Mouse (Mus musculus): ENCODE measurements around the gene Gm10961. TPM values are rescaled to one million over a fixed set of nuclear protein-coding genes. Genes with fewer than 3 reads are reported as not detected.

Gene Gm10961
- total and polyA plus RNA-seq, 2 experiments: not detected

- H3K79me2 ChIP-seq (ENCODE audit: control insufficient read depth, insufficient read depth, low read length): no peaks in the 10 kb centered on the region
- no peak overlapping the region for H3K9ac ChIP-seq (ENCODE audit: low read depth, low read length)
- peaks cover 31% of the 10 kb centered on the region for H3K27me3 ChIP-seq (ENCODE audit: control insufficient read depth, insufficient read depth, low read length)
- TF ChIP-seq POLR2A (IDR thresholded peaks at IDR 0.05; ENCODE audit: extremely low read depth, insufficient read depth, low read length) (no peak), CTCF (IDR thresholded peaks at IDR 0.05; ENCODE audit: low read depth, low read length) (no peak)
- no peak for DNase-seq (ENCODE audit: extremely low read depth, low read depth, low spot score)
- 3% methylated on average over 26 of the region's 26 CpGs for WGBS
- no peak overlapping the region for H3K4me3 ChIP-seq (ENCODE audit: insufficient read depth, low read depth, low read length)
- no peaks in the 10 kb centered on the region; the same call in 1 of the 2 replicates for H3K4me1 ChIP-seq (ENCODE audit: control insufficient read depth, insufficient read depth, low read length)
- H3K27ac ChIP-seq (replicated peaks; ENCODE audit: insufficient read depth, low read depth, low read length): no peak overlapping the region
- no peaks in the 10 kb centered on the region for H3K36me3 ChIP-seq (ENCODE audit: control insufficient read depth, insufficient read depth, low read length)
Observed at GRCm38 (mm10) chr3:107596559-107596958, 34.6 kb upstream of the Gm10961 start.

DNA sequence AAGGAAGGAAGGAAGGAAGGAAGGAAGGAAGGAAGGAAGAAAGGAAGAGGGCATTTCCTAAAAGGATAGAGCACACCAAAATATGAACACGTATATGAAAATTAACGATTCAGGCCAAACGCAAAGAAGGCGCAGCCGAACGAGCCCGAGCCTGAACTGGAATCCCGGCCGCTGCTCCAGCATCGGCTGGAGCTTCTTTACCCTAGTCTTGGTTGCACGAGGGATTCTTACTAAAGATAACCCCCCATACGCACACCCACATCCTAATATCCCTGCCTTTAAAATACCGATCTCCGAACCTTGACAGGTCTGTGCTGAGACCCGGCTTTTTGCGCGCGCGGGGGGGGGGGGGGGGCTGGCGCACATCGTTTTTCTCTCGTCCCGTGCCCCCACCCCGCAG is 34.0 kb upstream of the Gm10961 start:
- WGBS: 8% methylated on average over 24 of the region's 24 CpGs
- Histone ChIP-seq H3K36me3 (ENCODE audit: control insufficient read depth, insufficient read depth, low read length) (no peaks in the 10 kb centered on the region), H3K27ac (replicated peaks; ENCODE audit: insufficient read depth, low read depth, low read length) (no peak overlapping the region), H3K4me1 (ENCODE audit: control insufficient read depth, insufficient read depth, low read length) (no peaks in the 10 kb centered on the region; the same call in 1 of the 2 replicates), H3K9ac (ENCODE audit: low read depth, low read length) (no peak overlapping the region), H3K79me2 (ENCODE audit: control insufficient read depth, insufficient read depth, low read length) (no peaks in the 10 kb centered on the region), H3K27me3 (ENCODE audit: control insufficient read depth, insufficient read depth, low read length) (peaks cover 31% of the 10 kb centered on the region), H3K4me3 (ENCODE audit: insufficient read depth, low read depth, low read length) (no peak overlapping the region)
- TF ChIP-seq CTCF (IDR thresholded peaks at IDR 0.05; ENCODE audit: low read depth, low read length) (no peak), POLR2A (IDR thresholded peaks at IDR 0.05; ENCODE audit: extremely low read depth, insufficient read depth, low read length) (no peak)
- DNase-seq (ENCODE audit: extremely low read depth, low read depth, low spot score): no peak

GRCm38 (mm10) chr3:107597586-107598389 is 33.3 kb upstream of the Gm10961 start:
- Histone ChIP-seq H3K79me2 (ENCODE audit: control insufficient read depth, insufficient read depth, low read length) (no peaks in the 10 kb centered on the region), H3K4me1 (ENCODE audit: control insufficient read depth, insufficient read depth, low read length) (no peaks in the 10 kb centered on the region; the same call in 1 of the 2 replicates), H3K9ac (ENCODE audit: low read depth, low read length) (no peak overlapping the region), H3K27ac (replicated peaks; ENCODE audit: insufficient read depth, low read depth, low read length) (no peak overlapping the region), H3K36me3 (ENCODE audit: control insufficient read depth, insufficient read depth, low read length) (no peaks in the 10 kb centered on the region), H3K27me3 (ENCODE audit: control insufficient read depth, insufficient read depth, low read length) (peaks cover 31% of the 10 kb centered on the region), H3K4me3 (ENCODE audit: insufficient read depth, low read depth, low read length) (no peak overlapping the region)
- TF ChIP-seq POLR2A (IDR thresholded peaks at IDR 0.05; ENCODE audit: extremely low read depth, insufficient read depth, low read length): no peak
- TF ChIP-seq CTCF (IDR thresholded peaks at IDR 0.05; ENCODE audit: low read depth, low read length): no peak
- WGBS: 19% methylated on average over 22 of the region's 22 CpGs
- DNase-seq (ENCODE audit: extremely low read depth, low read depth, low spot score): no peak

DNA sequence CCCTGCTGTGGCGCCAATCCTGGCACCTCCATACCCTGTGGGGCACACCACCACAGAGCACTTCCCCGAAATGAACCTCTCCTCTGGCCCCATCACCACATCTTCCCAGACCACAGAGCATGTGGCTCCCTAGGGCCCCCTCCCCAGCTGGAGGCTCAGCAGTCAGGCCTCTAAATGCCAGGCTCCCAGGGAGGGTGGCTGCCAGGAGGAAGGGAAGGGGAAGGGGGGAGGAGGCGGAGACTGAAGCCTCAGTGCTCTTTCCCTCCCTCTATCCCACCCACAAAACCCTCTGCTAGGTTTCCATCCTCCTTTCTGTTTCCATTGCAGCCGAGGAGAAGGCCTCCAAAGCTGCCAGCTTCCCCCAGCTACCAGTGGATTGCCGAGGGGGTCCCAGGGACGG is 31.0 kb upstream of the Gm10961 start:
- no peaks in the 10 kb centered on the region for H3K36me3 ChIP-seq (ENCODE audit: control insufficient read depth, insufficient read depth, low read length)
- DNase-seq (ENCODE audit: extremely low read depth, low read depth, low spot score): no peak
- TF ChIP-seq CTCF (IDR thresholded peaks at IDR 0.05; ENCODE audit: low read depth, low read length): no peak
- TF ChIP-seq POLR2A (IDR thresholded peaks at IDR 0.05; ENCODE audit: extremely low read depth, insufficient read depth, low read length): no peak
- H3K27me3 ChIP-seq (ENCODE audit: control insufficient read depth, insufficient read depth, low read length): peaks cover 23% of the 10 kb centered on the region
- H3K4me1 ChIP-seq (ENCODE audit: control insufficient read depth, insufficient read depth, low read length): no peaks in the 10 kb centered on the region; the same call in 1 of the 2 replicates
- no peak overlapping the region for H3K27ac ChIP-seq (replicated peaks; ENCODE audit: insufficient read depth, low read depth, low read length)
- no peak overlapping the region for H3K4me3 ChIP-seq (ENCODE audit: insufficient read depth, low read depth, low read length)
- 58% methylated on average over 6 of the region's 6 CpGs for WGBS
- H3K9ac ChIP-seq (ENCODE audit: low read depth, low read length): no peak overlapping the region
- no peaks in the 10 kb centered on the region for H3K79me2 ChIP-seq (ENCODE audit: control insufficient read depth, insufficient read depth, low read length)

GRCm38 (mm10) chr3:107605304-107605703 is 25.8 kb upstream of the Gm10961 start:
- no peak for TF ChIP-seq POLR2A (IDR thresholded peaks at IDR 0.05; ENCODE audit: extremely low read depth, insufficient read depth, low read length)
- TF ChIP-seq CTCF (IDR thresholded peaks at IDR 0.05; ENCODE audit: low read depth, low read length): peak; percentile 93
- Histone ChIP-seq H3K4me1 (ENCODE audit: control insufficient read depth, insufficient read depth, low read length) (peaks cover 12% of the 10 kb centered on the region), H3K9ac (ENCODE audit: low read depth, low read length) (no peak overlapping the region), H3K4me3 (ENCODE audit: insufficient read depth, low read depth, low read length) (no peak overlapping the region), H3K27me3 (ENCODE audit: control insufficient read depth, insufficient read depth, low read length) (no peaks in the 10 kb centered on the region), H3K36me3 (ENCODE audit: control insufficient read depth, insufficient read depth, low read length) (no peaks in the 10 kb centered on the region), H3K27ac (replicated peaks; ENCODE audit: insufficient read depth, low read depth, low read length) (no peak overlapping the region), H3K79me2 (ENCODE audit: control insufficient read depth, insufficient read depth, low read length) (no peaks in the 10 kb centered on the region)
- 9% methylated on average over 4 of the region's 4 CpGs for WGBS
- peak; percentile 37 for DNase-seq (ENCODE audit: extremely low read depth, low read depth, low spot score)

GRCm38 (mm10) chr3:107607221-107607620 is 23.9 kb upstream of the Gm10961 start:
- no peaks in the 10 kb centered on the region for H3K79me2 ChIP-seq (ENCODE audit: control insufficient read depth, insufficient read depth, low read length)
- no peaks in the 10 kb centered on the region for H3K36me3 ChIP-seq (ENCODE audit: control insufficient read depth, insufficient read depth, low read length)
- no peak overlapping the region for H3K27ac ChIP-seq (replicated peaks; ENCODE audit: insufficient read depth, low read depth, low read length)
- 88% methylated on average over 8 of the region's 8 CpGs for WGBS
- H3K4me1 ChIP-seq (ENCODE audit: control insufficient read depth, insufficient read depth, low read length): peaks cover 12% of the 10 kb centered on the region
- no peak overlapping the region for H3K4me3 ChIP-seq (ENCODE audit: insufficient read depth, low read depth, low read length)
- no peak for TF ChIP-seq CTCF (IDR thresholded peaks at IDR 0.05; ENCODE audit: low read depth, low read length)
- TF ChIP-seq POLR2A (IDR thresholded peaks at IDR 0.05; ENCODE audit: extremely low read depth, insufficient read depth, low read length): no peak
- no peak for DNase-seq (ENCODE audit: extremely low read depth, low read depth, low spot score)
- H3K27me3 ChIP-seq (ENCODE audit: control insufficient read depth, insufficient read depth, low read length): no peaks in the 10 kb centered on the region
- H3K9ac ChIP-seq (ENCODE audit: low read depth, low read length): no peak overlapping the region

Measured in liver, adult 2 months (tissue).